Mouse (Mus musculus) myocyte (in vitro differentiated cells): ENCODE results near the gene Pim1. TPM values are rescaled to one million over a fixed set of nuclear protein-coding genes. Genes with fewer than 3 reads are reported as not detected.
"Not testable (repeated sequence)": the region's sequence is repeated elsewhere in the genome, so short reads cannot be mapped to it uniquely, and the experiment has no call there.

Source experiments
- H3K27me3 ChIP-seq: one replicate; pipeline ENCODE4 v1.6.1; 2011; ENCODE audit not compliant: control insufficient read depth, insufficient read depth, insufficient read length
- H3K36me3 ChIP-seq: one replicate; pipeline ENCODE4 v1.6.1; 2011; ENCODE audit not compliant: control insufficient read depth, insufficient read depth
- H3K4me2 ChIP-seq: one replicate; pipeline ENCODE4 v1.6.1; 2011; ENCODE audit warnings: low read depth, control low read depth
- H3K4me3 ChIP-seq: one replicate; pipeline ENCODE4 v1.5.1; 2011; ENCODE audit warnings: mild to moderate bottlenecking, control low read depth, moderate library complexity
- H3K79me2 ChIP-seq: one replicate; pipeline ENCODE4 v1.6.1; 2011; ENCODE audit not compliant: control insufficient read depth, insufficient read depth
- H3ac ChIP-seq: one replicate; pipeline ENCODE4 v1.6.1; 2011; ENCODE audit not compliant: control insufficient read depth, insufficient read length
- CEBPB ChIP-seq: IDR thresholded peaks from 2 replicates; pipeline ENCODE4 v1.6.1; 2011; ENCODE audit warnings: mild to moderate bottlenecking, moderate library complexity; ENCODE audit not compliant: poor library complexity, insufficient read depth, severe bottlenecking
- E2F4 ChIP-seq: IDR thresholded peaks from one replicate; pipeline ENCODE4 v1.6.1; 2011; ENCODE audit warnings: mild to moderate bottlenecking, control low read depth, moderate library complexity; ENCODE audit not compliant: insufficient read depth
- MAX ChIP-seq: IDR thresholded peaks from one replicate; pipeline ENCODE4 v1.6.1; 2011; ENCODE audit warnings: low read depth, mild to moderate bottlenecking, control low read depth
- MYOD1 ChIP-seq, 3 experiments: IDR thresholded peaks; one replicate each; pipeline ENCODE4 v1.6.1; 2011; ENCODE audit warnings: control low read depth in 2 of 3, low read depth in 2 of 3, mild to moderate bottlenecking in 2 of 3, moderate library complexity in 1 of 3; ENCODE audit not compliant: insufficient read length in 2 of 3, control insufficient read depth in 1 of 3
- MYOG ChIP-seq, 3 experiments: IDR thresholded peaks; one replicate each; pipeline ENCODE4 v1.6.1; 2011; ENCODE audit warnings: control low read depth in 2 of 3, low read depth in 2 of 3, mild to moderate bottlenecking in 2 of 3; ENCODE audit not compliant: insufficient read length in 2 of 3, control insufficient read depth in 1 of 3, insufficient read depth in 1 of 3
- POLR2A ChIP-seq: IDR thresholded peaks from one replicate; pipeline ENCODE4 v1.6.1; 2011; ENCODE audit warnings: low read depth, mild to moderate bottlenecking, control low read depth, moderate library complexity; ENCODE audit not compliant: insufficient read length
- POLR2AphosphoS2 ChIP-seq: IDR thresholded peaks from one replicate; pipeline ENCODE4 v1.6.1; 2011; ENCODE audit warnings: low read depth, control low read depth; ENCODE audit not compliant: insufficient read length
- REST ChIP-seq: IDR thresholded peaks from one replicate; pipeline ENCODE4 v1.6.1; 2011; ENCODE audit warnings: mild to moderate bottlenecking, control low read depth, moderate library complexity; ENCODE audit not compliant: insufficient read depth, insufficient read length
- SRF ChIP-seq: IDR thresholded peaks from one replicate; pipeline ENCODE4 v1.6.1; 2011; ENCODE audit warnings: low read depth; ENCODE audit not compliant: control insufficient read depth, insufficient read length
- TCF12 ChIP-seq: IDR thresholded peaks from one replicate; pipeline ENCODE4 v1.6.1; 2011; ENCODE audit warnings: mild to moderate bottlenecking, control low read depth; ENCODE audit not compliant: poor library complexity, insufficient read depth, severe bottlenecking
- TCF3 ChIP-seq: IDR thresholded peaks from one replicate; pipeline ENCODE4 v1.6.1; 2011; ENCODE audit warnings: low read depth, control low read depth; ENCODE audit not compliant: insufficient read length
- USF1 ChIP-seq: IDR thresholded peaks from one replicate; pipeline ENCODE4 v1.6.1; 2011; ENCODE audit warnings: low read depth, mild to moderate bottlenecking, control low read depth, moderate library complexity
- polyA plus RNA-seq: library from polyadenylated mRNA; unstranded; fragments of >200 nt; fragmentation: generic; extraction: Trizol; gene quantifications from one replicate; pipeline ENCODE4 v1.2.1, GENCODE M21; 2012; ENCODE audit warnings: missing spikeins

The Pim1 gene
- polyA plus RNA-seq, 1 experiment, result 16.3 TPM

- no peak overlapping the region for H3ac ChIP-seq
- H3K79me2 ChIP-seq, result no peaks in the 10 kb centered on the region
- H3K4me2 ChIP-seq, result no peak overlapping the region
- no peaks in the 10 kb centered on the region for H3K36me3 ChIP-seq
- TF ChIP-seq MYOG (IDR thresholded peaks at IDR 0.05; ENCODE audit: control insufficient read depth in 1 of 3, insufficient read depth in 1 of 3, insufficient read length in 2 of 3, low read depth in 2 of 3), result no peak
- no peak for TF ChIP-seq REST
- no peak for TF ChIP-seq MYOD1 (IDR thresholded peaks at IDR 0.05; ENCODE audit: control insufficient read depth in 1 of 3, insufficient read length in 2 of 3, low read depth in 2 of 3)
- no peak overlapping the region for H3K4me3 ChIP-seq
- H3K27me3 ChIP-seq, result no peaks in the 10 kb centered on the region
Measured at GRCm38 (mm10) chr17:29450899-29451840, 39.4 kb upstream of the Pim1 start.

GRCm38 (mm10) chr17:29451841-29452210 is 38.7 kb upstream of the Pim1 start:
- H3K79me2 ChIP-seq, result no peaks in the 10 kb centered on the region
- no peaks in the 10 kb centered on the region for H3K36me3 ChIP-seq
- no peak for TF ChIP-seq USF1
- no peak for TF ChIP-seq TCF12
- TF ChIP-seq POLR2A, result no peak
- TF ChIP-seq POLR2AphosphoS2, result no peak
- TF ChIP-seq SRF, result no peak
- no peak overlapping the region for H3K4me2 ChIP-seq
- H3K4me3 ChIP-seq, result no peak overlapping the region
- H3K27me3 ChIP-seq, result no peaks in the 10 kb centered on the region
- no peak overlapping the region for H3ac ChIP-seq

GRCm38 (mm10) chr17:29454119-29454518 is 36.4 kb upstream of the Pim1 start:
- not testable (repeated sequence) for H3K27me3 ChIP-seq, H3K36me3 ChIP-seq, H3K79me2 ChIP-seq, H3K4me3 ChIP-seq, H3ac ChIP-seq, H3K4me2 ChIP-seq

GRCm38 (mm10) chr17:29455411-29456120 is 35.0 kb upstream of the Pim1 start:
- Histone ChIP-seq H3K27me3 (no peaks in the 10 kb centered on the region), H3K36me3 (no peaks in the 10 kb centered on the region), H3K4me2 (no peak overlapping the region), H3K79me2 (no peaks in the 10 kb centered on the region), H3ac (no peak overlapping the region), H3K4me3 (no peak overlapping the region)
- TF ChIP-seq E2F4 (no peak), POLR2AphosphoS2 (no peak), SRF (no peak), CEBPB (no peak), TCF12 (peak; percentile 82), MYOD1 (IDR thresholded peaks at IDR 0.05; ENCODE audit: control insufficient read depth in 1 of 3, insufficient read length in 2 of 3, low read depth in 2 of 3) (peak; percentile 83 to 93 (median 90)), REST (no peak), POLR2A (no peak), USF1 (peak; percentile 50), MYOG (IDR thresholded peaks at IDR 0.05; ENCODE audit: control insufficient read depth in 1 of 3, insufficient read depth in 1 of 3, insufficient read length in 2 of 3, low read depth in 2 of 3) (peak in 2 of 3 experiments; percentile 60 to 75), TCF3 (peak; percentile 64), MAX (no peak)

- H3K27me3 ChIP-seq, result no peaks in the 10 kb centered on the region
- TF ChIP-seq TCF3 (no peak), TCF12 (no peak), CEBPB (no peak), MYOD1 (IDR thresholded peaks at IDR 0.05; ENCODE audit: control insufficient read depth in 1 of 3, insufficient read length in 2 of 3, low read depth in 2 of 3) (no peak), MYOG (IDR thresholded peaks at IDR 0.05; ENCODE audit: control insufficient read depth in 1 of 3, insufficient read depth in 1 of 3, insufficient read length in 2 of 3, low read depth in 2 of 3) (peak in 1 of 3 experiments; percentile 7), SRF (no peak), MAX (no peak), E2F4 (no peak)
- no peak overlapping the region for H3K4me3 ChIP-seq
- H3ac ChIP-seq, result no peak overlapping the region
- H3K36me3 ChIP-seq, result no peaks in the 10 kb centered on the region
- no peaks in the 10 kb centered on the region for H3K79me2 ChIP-seq
- H3K4me2 ChIP-seq, result no peak overlapping the region
Measured at GRCm38 (mm10) chr17:29456476-29456875, 34.1 kb upstream of the Pim1 start.
